Mouse (Mus musculus): Measurements from ENCODE around the gene Tmem40.

Tmem40 gene

GRCm38 (mm10) chr6:115701302-115701701, 60.9 kb downstream of the Tmem40 start:
- no peak for DNase-seq (ENCODE audit: low read depth, low spot score)

- no peak for DNase-seq (ENCODE audit: low read depth, low spot score)
These were observed 61.4 kb downstream of the Tmem40 start for GRCm38 (mm10) chr6:115700778-115701177.

- no peak for DNase-seq (ENCODE audit: low read depth, low spot score)
These were observed 63.5 kb downstream of the Tmem40 start for GRCm38 (mm10) chr6:115698699-115699098.

GRCm38 (mm10) chr6:115697739-115698558, 64.3 kb downstream of the Tmem40 start:
- no peak for DNase-seq (ENCODE audit: low read depth, low spot score)

- no peak for DNase-seq (ENCODE audit: low read depth, low spot score)
These were observed 65.4 kb downstream of the Tmem40 start for GRCm38 (mm10) chr6:115696707-115697215.

- no peak for DNase-seq (ENCODE audit: low read depth, low spot score)
These were observed 67.1 kb downstream of the Tmem40 start for GRCm38 (mm10) chr6:115695124-115695523.

GRCm38 (mm10) chr6:115694441-115694842, 67.8 kb downstream of the Tmem40 start:
- no peak for DNase-seq (ENCODE audit: low read depth, low spot score)

- no peak for DNase-seq (ENCODE audit: low read depth, low spot score)
These were observed 69.1 kb downstream of the Tmem40 start for GRCm38 (mm10) chr6:115692963-115693730.

- no peak for DNase-seq (ENCODE audit: low read depth, low spot score)
These were observed 69.9 kb downstream of the Tmem40 start for GRCm38 (mm10) chr6:115692163-115692950.

- DNase-seq (ENCODE audit: low read depth, low spot score): no peak
These were observed 72.1 kb downstream of the Tmem40 start for GRCm38 (mm10) chr6:115690105-115690504.

GRCm38 (mm10) chr6:115688589-115688988, 73.6 kb downstream of the Tmem40 start:
- DNase-seq (ENCODE audit: low read depth, low spot score): no peak

GRCm38 (mm10) chr6:115687753-115688152, 74.5 kb downstream of the Tmem40 start:
- no peak for DNase-seq (ENCODE audit: low read depth, low spot score)

GRCm38 (mm10) chr6:115684851-115685646, 77.2 kb downstream of the Tmem40 start:
- no peak for DNase-seq (ENCODE audit: low read depth, low spot score)

GRCm38 (mm10) chr6:115684271-115684670, 77.9 kb downstream of the Tmem40 start:
- no peak for DNase-seq (ENCODE audit: low read depth, low spot score)

GRCm38 (mm10) chr6:115681066-115681465, 81.1 kb downstream of the Tmem40 start:
- DNase-seq (ENCODE audit: low read depth, low spot score): no peak

Data from brain, embryonic 18.5 days (tissue).